Mouse (Mus musculus) bone marrow, adult 2 months (tissue): ENCODE measurements around the gene Sema3f.

Experiments used
- CTCF ChIP-seq: fragments of 200-500 bp; IDR thresholded peaks from 2 replicates; pipeline ENCODE4 v1.5.1; 2011; ENCODE audit warnings: low read length, control low read depth; ENCODE audit not compliant: control insufficient read depth, insufficient read depth
- POLR2A ChIP-seq: fragments of 200-500 bp; IDR thresholded peaks from 2 replicates; pipeline ENCODE4 v1.6.1; 2011; ENCODE audit warnings: low read depth, mild to moderate bottlenecking, control low read depth, low read length, borderline replicate concordance; ENCODE audit not compliant: control insufficient read depth

GRCm38 (mm10) chr9:107744061-107744460, 33.8 kb upstream of the Sema3f start:
- TF ChIP-seq POLR2A: no peak
- no peak for TF ChIP-seq CTCF
